Mouse (Mus musculus): ENCODE results near the gene Drd1. TPM values are rescaled to one million over a fixed set of nuclear protein-coding genes. Genes with fewer than 3 reads are reported as not detected.

The Drd1 gene
- total RNA-seq, 2 experiments from 2014 or later = 23.9 to 57.3 TPM

GRCm38 (mm10) chr13:54076051-54076450 is 20.5 kb upstream of the Drd1 start:
- intact Hi-C loops (cut with DNase I) = no loop called here
- DNase-seq (ENCODE audit: low spot score in 2 of 2) = no peak

GRCm38 (mm10) chr13:54075416-54075815 is 19.9 kb upstream of the Drd1 start:
- intact Hi-C loops (cut with DNase I) = no loop called here
- DNase-seq (ENCODE audit: low spot score in 2 of 2) = no peak

GRCm38 (mm10) chr13:54073491-54073890 is 18.0 kb upstream of the Drd1 start:
- intact Hi-C loops (cut with DNase I) = no loop called here
- no peak for DNase-seq (ENCODE audit: low spot score in 2 of 2)

GRCm38 (mm10) chr13:54073066-54073465 is 17.6 kb upstream of the Drd1 start:
- intact Hi-C loops (cut with DNase I) = no loop called here
- DNase-seq (ENCODE audit: low spot score in 2 of 2) = no peak

DNA sequence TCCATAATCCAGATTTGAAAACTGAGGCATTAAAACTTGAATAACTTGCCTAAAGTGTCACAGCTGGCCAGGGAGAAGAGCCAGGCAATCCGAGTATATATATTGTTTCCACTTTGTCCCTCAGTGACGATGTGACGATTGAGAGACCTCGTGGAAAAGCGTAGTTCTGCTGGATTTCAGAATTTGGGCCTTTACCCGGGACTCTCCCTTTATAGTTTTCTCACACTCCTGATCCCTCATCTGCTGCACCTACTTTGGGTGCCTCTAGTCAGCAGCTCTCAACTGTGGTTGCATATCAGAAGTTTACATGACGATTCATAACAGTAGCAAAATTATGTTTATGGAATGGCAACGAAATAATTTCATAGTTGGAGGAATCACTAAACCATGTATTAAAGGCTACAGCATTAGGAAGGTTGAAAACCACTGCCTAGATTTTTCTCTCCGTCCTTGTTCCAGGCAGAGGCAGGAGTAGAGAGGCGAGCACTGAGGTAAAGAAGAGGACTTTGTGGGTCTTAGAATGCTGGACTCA is 17.1 kb upstream of the Drd1 start:
- intact Hi-C loops (cut with DNase I) = no loop called here
- DNase-seq (ENCODE audit: low spot score in 2 of 2) = no peak

GRCm38 (mm10) chr13:54071606-54072331 is 16.3 kb upstream of the Drd1 start, which contains the start of gene Sfxn1:
TSS of gene Sfxn1 (plus strand) at chr13:54071869.
- intact Hi-C loops (cut with DNase I) = no loop called here
- DNase-seq (ENCODE audit: low spot score in 2 of 2) = peak; percentile 82 to 84

GRCm38 (mm10) chr13:54071011-54071410 is 15.5 kb upstream of the Drd1 start:
- intact Hi-C loops (cut with DNase I) = no loop called here

GRCm38 (mm10) chr13:54067617-54068166 is 12.2 kb upstream of the Drd1 start:
- intact Hi-C loops (cut with DNase I) = loop anchor here (10.0 kb wide), 1 partner anchor 623 kb away; no protein-coding TSS in a partner anchor
- no peak for DNase-seq (ENCODE audit: low spot score in 2 of 2)

More at GRCm38 (mm10) chr13:54071011-54071410, 15.5 kb upstream of the Drd1 start:
- no peak for DNase-seq (ENCODE audit: low spot score in 2 of 2)

DNA sequence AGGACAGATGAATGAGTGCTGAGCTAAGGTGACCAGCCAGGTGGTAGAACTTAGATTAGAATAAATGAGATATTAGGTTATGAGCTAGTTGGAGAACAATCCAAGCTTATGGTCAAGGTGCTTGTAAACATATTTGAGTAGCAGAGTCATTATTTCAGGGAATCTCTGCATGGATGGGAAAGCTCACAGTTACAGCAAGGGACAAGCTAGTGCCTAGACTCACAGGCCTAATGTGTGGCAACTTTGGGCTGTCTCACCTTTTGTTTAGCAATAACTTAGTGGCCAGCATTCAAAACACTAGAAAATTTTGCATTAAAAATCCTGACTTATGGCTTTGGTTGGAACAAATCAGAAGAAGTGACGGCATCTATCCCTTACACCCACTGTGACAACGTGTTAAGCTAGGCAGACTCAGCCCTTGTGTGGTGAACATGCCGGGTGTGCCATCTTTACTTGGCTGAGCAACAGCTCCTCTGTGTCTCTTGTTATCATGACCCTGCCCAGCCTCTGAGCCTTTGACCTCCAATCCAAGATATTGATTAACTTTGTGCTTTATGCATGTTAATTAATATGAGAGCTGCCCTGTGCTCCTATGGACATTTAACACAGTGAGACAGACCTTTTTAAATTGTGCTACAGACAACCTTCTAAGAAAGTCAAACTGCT is 10.7 kb upstream of the Drd1 start:
- intact Hi-C loops (cut with DNase I) = loop anchor here (10.0 kb wide), 1 partner anchor 621 kb away; no protein-coding TSS in a partner anchor
- no peak for DNase-seq (ENCODE audit: low spot score in 2 of 2)

- DNase-seq (ENCODE audit: low spot score in 2 of 2) = peak in 1 of 2 experiments; percentile 48
- intact Hi-C loops (cut with DNase I) = loop anchor here (10.0 kb wide), 1 partner anchor 618 kb away; no protein-coding TSS in a partner anchor
Observed at GRCm38 (mm10) chr13:54063292-54063691, 7.8 kb upstream of the Drd1 start.

GRCm38 (mm10) chr13:54062068-54062467 is 6.6 kb upstream of the Drd1 start:
- intact Hi-C loops (cut with DNase I) = loop anchor here (10.0 kb wide), 1 partner anchor 617 kb away; no protein-coding TSS in a partner anchor
- no peak for DNase-seq (ENCODE audit: low spot score in 2 of 2)

DNA sequence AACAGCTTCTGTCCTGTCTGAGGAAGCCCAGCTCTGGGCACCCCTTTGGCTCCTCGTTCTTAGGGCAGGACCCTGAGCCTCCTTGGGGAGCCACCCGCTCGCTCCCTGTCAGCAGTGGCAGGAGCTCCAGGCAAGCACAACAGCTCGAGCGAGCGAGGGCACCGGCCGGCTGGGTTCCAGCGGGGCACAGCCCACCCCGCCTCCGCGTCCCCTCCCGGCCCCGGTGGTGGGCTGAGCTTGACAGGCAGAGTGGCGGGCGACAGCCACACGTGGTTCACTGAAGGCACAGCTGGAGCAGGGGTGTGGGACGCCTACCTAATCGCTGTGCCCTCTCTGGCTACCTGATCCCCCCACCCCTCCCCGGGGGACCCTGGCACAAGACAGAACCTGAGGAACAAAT is 543 bp downstream of the Drd1 start:
- DNase-seq (ENCODE audit: low spot score in 2 of 2) = no peak
- intact Hi-C loops (cut with DNase I) = loop anchor here (1.0 to 10.0 kb wide), 4 partner anchors 130 to 272 kb away; no protein-coding TSS in a partner anchor

DNA sequence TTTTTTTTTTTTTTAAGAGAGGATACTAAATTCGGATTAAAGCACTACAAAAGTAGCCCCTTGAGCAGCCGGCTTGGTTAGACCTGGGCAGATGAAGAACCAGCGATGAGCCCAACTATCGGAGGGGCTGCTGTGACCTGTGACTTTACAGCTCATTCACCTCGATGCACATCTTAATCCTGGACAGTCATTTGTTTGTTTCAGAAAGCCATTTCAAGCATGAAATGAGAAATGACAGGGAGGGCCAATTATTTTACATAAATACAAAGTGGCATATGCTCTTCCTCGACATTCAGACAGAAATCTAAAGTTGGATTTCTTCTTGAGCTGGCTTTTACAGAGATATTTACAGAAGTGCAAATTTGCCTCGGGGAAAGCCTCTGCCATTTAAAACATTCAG is 3.9 kb downstream of the Drd1 start:
- DNase-seq (ENCODE audit: low spot score in 2 of 2) = no peak
- intact Hi-C loops (cut with DNase I) = loop anchor here (5.0 to 10.0 kb wide), 3 partner anchors 127 to 237 kb away; no protein-coding TSS in a partner anchor

DNA sequence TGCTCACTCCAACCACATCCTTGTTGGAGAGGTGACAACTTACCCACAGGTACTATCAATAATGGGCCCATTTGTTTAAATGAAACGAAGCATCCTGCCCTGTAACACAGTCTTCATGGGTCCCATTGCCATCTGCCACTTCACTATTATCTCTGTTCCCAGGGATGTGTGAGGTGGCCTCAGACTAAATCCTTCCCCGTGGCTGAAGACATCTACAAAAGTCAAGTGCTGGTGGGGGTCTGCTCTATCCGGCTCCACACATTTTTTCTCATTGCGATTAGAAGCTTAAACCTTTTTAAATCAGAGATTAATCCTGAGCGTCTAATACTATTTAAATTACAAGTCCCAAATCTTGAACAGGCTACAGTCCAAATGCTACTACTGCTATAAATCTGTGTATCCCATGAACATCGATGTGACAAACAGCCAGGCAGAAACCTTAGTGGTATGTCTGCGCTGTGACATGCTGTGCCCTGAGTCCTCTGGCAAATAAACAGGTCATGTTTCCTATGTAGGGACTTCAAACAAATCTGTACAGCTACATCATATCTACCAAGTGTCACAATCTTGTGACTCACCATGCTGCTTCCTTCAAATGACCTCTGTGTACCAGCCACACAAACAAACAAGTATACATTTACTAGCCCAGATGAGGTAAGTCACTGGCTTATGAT is 6.7 kb downstream of the Drd1 start:
- intact Hi-C loops (cut with DNase I) = no loop called here
- no peak for DNase-seq (ENCODE audit: low spot score in 2 of 2)

DNA sequence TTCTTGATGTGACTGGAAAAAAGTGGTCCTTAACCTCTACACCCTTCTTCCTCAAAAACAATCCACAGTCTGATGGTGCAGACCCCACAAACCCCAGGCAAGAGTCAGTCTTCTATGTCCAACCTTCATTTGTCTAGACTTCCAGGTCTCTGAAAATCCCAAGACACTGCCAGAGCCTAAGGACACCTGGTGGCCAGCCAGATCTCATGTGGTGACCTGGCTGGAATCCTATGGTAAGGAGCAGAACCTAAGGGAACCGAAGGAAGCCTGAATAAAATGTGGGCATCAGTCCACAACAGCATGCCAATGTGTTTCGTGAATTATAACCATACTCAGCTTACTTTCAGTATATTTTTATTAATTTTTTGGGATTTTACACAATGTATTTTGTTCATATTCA is 15.2 kb downstream of the Drd1 start:
- DNase-seq (ENCODE audit: low spot score in 2 of 2) = no peak
- intact Hi-C loops (cut with DNase I) = no loop called here

DNA sequence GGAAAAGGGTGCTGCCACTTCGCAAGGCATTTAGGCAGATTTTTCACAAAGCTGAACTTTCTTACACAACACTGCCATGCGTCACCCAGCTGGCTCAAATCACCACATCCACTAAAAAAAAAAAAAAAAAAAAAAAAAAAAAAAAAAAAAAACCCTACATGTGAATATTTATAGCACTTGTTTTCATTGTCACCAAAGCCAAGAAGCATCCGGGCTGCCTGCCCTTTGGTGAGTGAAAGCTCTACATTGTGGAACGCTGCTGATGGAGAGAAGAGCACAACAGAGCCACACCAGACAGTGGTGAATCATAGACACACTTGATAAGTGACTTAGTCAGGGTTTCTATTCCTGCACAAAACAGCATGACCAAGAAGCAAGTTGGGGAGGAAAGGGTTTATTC is 17.6 kb downstream of the Drd1 start:
- peak in 1 of 2 experiments; percentile 47 for DNase-seq (ENCODE audit: low spot score in 2 of 2)
- intact Hi-C loops (cut with DNase I) = no loop called here

DNA sequence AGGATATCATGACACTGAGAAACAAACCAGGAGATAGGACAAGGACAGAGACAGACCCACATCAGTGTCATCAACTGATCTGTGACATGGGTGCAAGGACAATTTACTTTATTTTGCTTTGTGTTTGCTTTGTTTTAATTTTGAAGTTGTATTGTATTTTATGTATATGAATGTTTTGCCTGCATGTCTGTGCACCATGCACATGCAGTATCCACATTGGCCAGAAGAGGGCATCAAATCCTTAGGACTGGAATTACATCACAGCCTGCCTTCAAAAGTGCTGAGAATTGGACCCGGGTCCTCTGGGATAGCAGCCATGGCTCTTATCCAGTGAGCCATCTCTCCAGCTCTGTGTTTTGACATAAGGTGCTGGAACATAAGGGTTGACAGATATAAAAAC is 20.0 kb downstream of the Drd1 start:
- no peak for DNase-seq (ENCODE audit: low spot score in 2 of 2)
- intact Hi-C loops (cut with DNase I) = no loop called here

- DNase-seq (ENCODE audit: low spot score in 2 of 2) = no peak
- intact Hi-C loops (cut with DNase I) = no loop called here
Observed at GRCm38 (mm10) chr13:54033653-54034052, 21.9 kb downstream of the Drd1 start.

- intact Hi-C loops (cut with DNase I) = no loop called here
Observed at GRCm38 (mm10) chr13:54027079-54027478, 28.4 kb downstream of the Drd1 start.

GRCm38 (mm10) chr13:54023311-54023710 is 32.2 kb downstream of the Drd1 start:
- intact Hi-C loops (cut with DNase I) = no loop called here
- peak; percentile 30 to 80 for DNase-seq (ENCODE audit: low spot score in 2 of 2)

More at GRCm38 (mm10) chr13:54027079-54027478, 28.4 kb downstream of the Drd1 start:
- peak in 1 of 2 experiments; percentile 35 for DNase-seq (ENCODE audit: low spot score in 2 of 2)

All from left cerebral cortex, postnatal 25 days (tissue).